In genomic region chr17:31425827-31426698, GRCm38 (mm10) we compare ENCODE assay signal across 13 mouse cellular contexts. TPM values are rescaled to one million over a fixed set of nuclear protein-coding genes. Genes with fewer than 3 reads are reported as not detected.
A peak's percentile ranks its signal among the peaks of the same experiment; 100 is the strongest.
DNase-seq lines count a peak whose midpoint lies in the region; ATAC-seq lines count a peak whose summit lies in the region.
"Had no signal": no experiment of that assay in that cellular context is flagged by ENCODE, and none has a peak within 500 bp of the region (broad histone marks: within the 10 kb centered on the region; RNA-seq: fewer than 3 reads in every experiment).

No protein-coding gene starts in this region.

- H3K9me3 ChIP-seq in heart, embryonic 14.5 days (ENCODE audit: control insufficient read depth, low read length): peaks cover 6% of the 10 kb centered on the region
- H3K9me3 ChIP-seq in lung, embryonic 16.5 days (ENCODE audit: control insufficient read depth, low read length): peaks cover 3% of the 10 kb centered on the region; the same call in 1 of the 2 replicates

- H3K27ac ChIP-seq in heart, embryonic 14.5 days (replicated peaks in 1 of 2; ENCODE audit: control insufficient read depth in 1 of 2, insufficient read depth in 1 of 2, low read depth in 2 of 2, low read length in 2 of 2): peak overlapping the region; percentile 25 to 46; a peak in 2 of 4 replicates
- peak overlapping the region; percentile 74 for H3K27ac ChIP-seq in lung, embryonic 16.5 days (ENCODE audit: low read length)
- H3K27ac ChIP-seq: embryonic facial prominence, embryonic 12.5 days had no signal

- H3K4me3 ChIP-seq in heart, embryonic 14.5 days (ENCODE audit: control insufficient read depth in 1 of 2, insufficient read depth in 1 of 2, low read depth in 1 of 2, low read length in 2 of 2): no peak overlapping the region
- H3K4me3 ChIP-seq in lung, embryonic 16.5 days (ENCODE audit: low read length): no peak overlapping the region
- H3K4me3 ChIP-seq: embryonic facial prominence, embryonic 12.5 days had no signal

- ATAC-seq in heart, embryonic 14.5 days (ENCODE audit: insufficient number of reproducible peaks, insufficient read depth, low FRiP score, low read depth): no peak
- peak; percentile 85 for ATAC-seq in lung, embryonic 16.5 days (ENCODE audit: low read depth)
- ATAC-seq in megakaryocyte-erythroid progenitor cell, adult 5-6 weeks (replicated peaks; ENCODE audit: low FRiP score, low TSS enrichment, poor library complexity, severe bottlenecking): no peak
- ATAC-seq: CD4-positive, CD25-positive, alpha-beta regulatory T cell, adult 4 months had no signal

- no peak for DNase-seq in heart, postnatal 14 days
- no peak for DNase-seq in lung, postnatal 14 days
- DNase-seq in R1 (ENCODE audit: low read depth, low spot score): peak; percentile 97
- DNase-seq in lung, postnatal 10 days: peak; percentile 52
- DNase-seq: cerebellum, adult 8-10 months; kidney, adult 11 months; right cerebral cortex, postnatal 25 days had no signal

- intact Hi-C loops in heart, postnatal 14 days (cut with DNase I): no loop called here

- H3K4me1 ChIP-seq in heart, embryonic 14.5 days (ENCODE audit: control insufficient read depth in 2 of 2, insufficient read depth in 2 of 2, low read length in 2 of 2): peaks cover 11 to 24% of the 10 kb centered on the region in 2 experiments
- peaks cover 22% of the 10 kb centered on the region for H3K4me1 ChIP-seq in lung, embryonic 16.5 days (replicated peaks; ENCODE audit: control insufficient read depth, insufficient read depth, low read length)

- WGBS in heart, embryonic 14.5 days: 57% methylated on average over 13 of the region's 13 CpGs
- 51% methylated on average over 13 of the region's 13 CpGs for WGBS in lung, embryonic 16.5 days

- H3K9ac ChIP-seq in heart, embryonic 14.5 days (ENCODE audit: low read length): no peak overlapping the region
- no peak overlapping the region for H3K9ac ChIP-seq in lung, embryonic 16.5 days (ENCODE audit: low read length)
- H3K9ac ChIP-seq: embryonic facial prominence, embryonic 12.5 days had no signal

- H3K27me3 ChIP-seq in heart, embryonic 14.5 days (ENCODE audit: control insufficient read depth, insufficient read depth, low read length): no peaks in the 10 kb centered on the region
- H3K27me3 ChIP-seq in lung, embryonic 16.5 days (ENCODE audit: control insufficient read depth, insufficient read depth, low read depth, low read length): no peaks in the 10 kb centered on the region
- H3K27me3 ChIP-seq: embryonic facial prominence, embryonic 12.5 days had no signal

- no peaks in the 10 kb centered on the region for H3K36me3 ChIP-seq in heart, embryonic 14.5 days (ENCODE audit: control insufficient read depth, insufficient read depth, low read length)
- peaks cover 10% of the 10 kb centered on the region; the same call in 1 of the 2 replicates for H3K36me3 ChIP-seq in lung, embryonic 16.5 days (ENCODE audit: control insufficient read depth, insufficient read depth, low read length)

- no peak overlapping the region for H3K4me2 ChIP-seq in heart, embryonic 14.5 days (ENCODE audit: low read length)
- no peak overlapping the region for H3K4me2 ChIP-seq in lung, embryonic 16.5 days (ENCODE audit: low read depth, low read length)
- H3K4me2 ChIP-seq: embryonic facial prominence, embryonic 12.5 days; liver, embryonic 11.5 days had no signal

RNA-seq across cellular contexts. Expression of gene Pde9a, which starts 40.1 kb away (rescaled TPM):
- polyA plus RNA-seq in heart, embryonic 14.5 days (2014; fragmentation: Nextera tagmentation; extraction: Ambion mirVana): 6.6 and 9.1 TPM in 2 replicates
- total RNA-seq in heart, postnatal 14 days (2021): 10 to 100 TPM in 1 of 2 experiments, 1 to 10 TPM in 1; 7.2 to 11.9 TPM
- polyA plus RNA-seq in lung, embryonic 16.5 days (2015; fragmentation: Nextera tagmentation; extraction: Ambion mirVana): 29.5 and 31.5 TPM in 2 replicates
- 1.4 and 3.2 TPM in 2 replicates for total RNA-seq in megakaryocyte-erythroid progenitor cell, adult 5-6 weeks (2014; fragmentation: Nextera tagmentation)
- not detected in 2 replicates for total RNA-seq in megakaryocyte-erythroid progenitor cell, adult 5-6 weeks (2017)
- polyA plus RNA-seq: CD4-positive, CD25-positive, alpha-beta regulatory T cell, adult 4 months had no signal

Comparison
In these comparisons a context has a peak if more than half of its experiments do, and no peak if none do; other contexts are left out.
1. DNase-seq: peak in R1 (single experiment) and lung, postnatal 10 days (single experiment); none in heart, postnatal 14 days (0 of 2) and lung, postnatal 14 days (single experiment).